Mouse (Mus musculus) forebrain, embryonic 14.5 days (tissue): ENCODE results near the gene Fam71b. TPM values are rescaled to one million over a fixed set of nuclear protein-coding genes. Genes with fewer than 3 reads are reported as not detected.
A peak's percentile ranks its signal among the peaks of the same experiment; 100 is the strongest.

Experiments
- ATAC-seq: fragments of 200-750 bp; cut with Nextera tagmentation; 2 replicates; pipeline ENCODE4 v1.8.0; 2017; ENCODE audit warnings: mild to moderate bottlenecking, moderate library complexity
- DNase-seq: peaks from one replicate; pipeline ENCODE4 v3.0.0-alpha.2; 2015; ENCODE audit warnings: low spot score
- H3K27ac ChIP-seq: fragments of 300-500 bp; sonication (generic); 2 replicates; pipeline ENCODE4 v1.5.1; 2014; ENCODE audit warnings: low read depth, mild to moderate bottlenecking, control low read depth, low read length, moderate library complexity
- H3K27me3 ChIP-seq: fragments of 300-500 bp; sonication (generic); replicated peaks from 2 replicates; pipeline ENCODE4 v1.6.1; 2014; ENCODE audit warnings: low read length, control low read depth, mixed read lengths; ENCODE audit not compliant: control insufficient read depth, insufficient read depth
- H3K36me3 ChIP-seq: fragments of 300-500 bp; sonication (generic); 2 replicates; pipeline ENCODE4 v1.6.1; 2014; ENCODE audit warnings: low read length, control low read depth; ENCODE audit not compliant: control insufficient read depth, insufficient read depth
- H3K4me1 ChIP-seq: fragments of 300-500 bp; sonication (generic); 2 replicates; pipeline ENCODE4 v1.6.1; 2014; ENCODE audit warnings: antibody characterized with exemption, low read length, control low read depth; ENCODE audit not compliant: control insufficient read depth, insufficient read depth
- H3K4me2 ChIP-seq: fragments of 300-500 bp; sonication (generic); 2 replicates; pipeline ENCODE4 v1.6.1; 2014; ENCODE audit warnings: mild to moderate bottlenecking, control low read depth, low read length
- H3K4me3 ChIP-seq: fragments of 300-500 bp; sonication (generic); 2 replicates; pipeline ENCODE4 v1.5.1; 2014; ENCODE audit warnings: low read depth, low read length, control low read depth
- H3K9ac ChIP-seq: fragments of 300-500 bp; sonication (generic); 2 replicates; pipeline ENCODE4 v1.6.1; 2014; ENCODE audit warnings: mild to moderate bottlenecking, low read length, control low read depth, moderate library complexity
- H3K9me3 ChIP-seq: fragments of 300-500 bp; sonication (generic); replicated peaks from 2 replicates; pipeline ENCODE4 v1.6.1; 2016; ENCODE audit warnings: low read length, control low read depth, mixed read lengths; ENCODE audit not compliant: control insufficient read depth
- WGBS: fragments of 180-500 bp; shearing (Covaris S2); extraction: QIAGEN DNeasy Blood & Tissue Kit; methylation state at CpG from one replicate; pipeline ENCODE4 v1.1.7; 2014; 5-methylcytosine and 5-hydroxymethylcytosine counted together
- polyA plus RNA-seq: library from polyadenylated mRNA; unstranded; fragments of >200 nt; fragmentation: Nextera tagmentation; extraction: Ambion mirVana; gene quantifications from 2 replicates; pipeline ENCODE4 v1.2.1, GENCODE M21; 2014

Gene Fam71b
- polyA plus RNA-seq, 1 experiment from 2014 or later = not detected

- Histone ChIP-seq H3K4me3 (no peak overlapping the region), H3K27ac (no peak overlapping the region), H3K4me2 (no peak overlapping the region), H3K9me3 (no peaks in the 10 kb centered on the region), H3K9ac (no peak overlapping the region), H3K36me3 (no peaks in the 10 kb centered on the region), H3K4me1 (no peaks in the 10 kb centered on the region), H3K27me3 (no peaks in the 10 kb centered on the region)
- ATAC-seq (peak; percentile 93), DNase-seq (peak; percentile 91)
- WGBS = 19% methylated on average over 3 of the region's 3 CpGs
These were observed 34.8 kb downstream of the Fam71b start for GRCm38 (mm10) chr11:46431129-46431528.

DNA sequence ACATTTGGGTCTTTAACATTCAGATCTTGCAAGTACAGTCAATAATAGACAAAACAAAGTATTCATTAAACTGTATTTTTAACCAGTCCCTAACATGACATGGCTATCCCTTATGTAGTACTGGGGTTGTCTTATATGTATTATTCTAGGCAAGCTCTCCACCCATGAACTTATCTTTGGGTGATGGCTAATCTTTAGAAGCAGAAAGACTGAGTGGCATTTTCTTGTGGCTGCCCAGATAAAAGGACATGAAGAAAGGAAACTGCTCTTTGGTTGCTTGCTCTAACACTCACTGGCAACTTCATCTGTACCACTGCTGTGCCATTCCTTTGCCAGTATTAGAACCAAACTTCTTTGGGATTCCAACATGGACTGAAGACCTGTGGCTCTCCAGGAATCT, 39.0 kb downstream of the Fam71b start:
- Histone ChIP-seq H3K27ac (no peak overlapping the region), H3K4me2 (no peak overlapping the region), H3K9me3 (no peaks in the 10 kb centered on the region), H3K4me1 (peaks cover 4% of the 10 kb centered on the region; the same call in 1 of the 2 replicates), H3K9ac (no peak overlapping the region), H3K4me3 (no peak overlapping the region), H3K27me3 (no peaks in the 10 kb centered on the region), H3K36me3 (peaks cover 6% of the 10 kb centered on the region)
- no peak for DNase-seq
- ATAC-seq = no peak

DNA sequence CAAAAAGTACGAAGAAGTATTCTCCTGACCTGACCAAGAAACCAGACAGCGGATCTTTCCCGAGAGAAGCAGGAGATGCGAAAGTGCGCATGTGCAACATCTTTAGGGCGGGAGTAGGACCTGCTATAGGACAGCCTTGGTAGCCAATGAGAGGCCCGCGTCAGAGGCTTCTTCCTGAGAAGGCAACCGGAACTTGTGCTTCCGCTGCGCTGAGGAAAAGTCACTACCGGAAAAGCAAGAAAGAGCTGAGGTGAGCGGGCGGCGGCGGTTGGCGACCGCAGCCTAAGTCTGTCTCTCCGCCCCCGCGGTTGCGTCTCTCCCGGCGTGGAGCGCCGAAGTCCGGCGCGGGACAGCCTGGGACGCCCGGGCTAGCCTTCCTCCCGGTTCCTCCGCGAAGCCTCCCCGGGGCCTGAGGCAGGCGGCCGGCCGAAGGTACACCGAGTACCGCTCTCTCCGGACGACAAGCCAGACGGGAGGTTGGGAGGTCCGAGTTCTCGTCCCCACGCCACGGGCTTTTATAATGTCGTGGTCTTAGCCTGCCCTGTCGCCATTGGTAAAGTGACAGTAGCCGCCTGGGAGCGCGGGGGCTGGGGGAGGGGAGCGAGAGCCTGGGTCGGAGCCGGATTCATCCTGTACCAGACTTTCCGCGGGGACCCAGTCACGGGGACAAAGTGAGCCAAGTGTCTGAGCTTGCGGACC, 40.5 kb downstream of the Fam71b start, which contains the start of gene Med7:
Gene Med7 (plus strand): TSS at position 166 of the 699 bp plus-strand sequence.
- Histone ChIP-seq H3K9ac (peak within 1 kb of the TSS; percentile 84), H3K9me3 (no peaks in the 10 kb centered on the region), H3K36me3 (peaks cover 18% of the 10 kb centered on the region), H3K27ac (peak within 1 kb of the TSS; percentile 79), H3K4me2 (peak within 1 kb of the TSS; percentile 82), H3K4me1 (peaks cover 4% of the 10 kb centered on the region; the same call in 1 of the 2 replicates), H3K27me3 (no peaks in the 10 kb centered on the region), H3K4me3 (peak within 1 kb of the TSS; percentile 98)
- WGBS = under 1% methylated on average over 45 of the region's 59 CpGs
- peak; percentile 99 for ATAC-seq
- DNase-seq = peak; percentile 99

GRCm38 (mm10) chr11:46437459-46438000, 41.2 kb downstream of the Fam71b start:
- H3K4me3 ChIP-seq = peak overlapping the region; percentile 98
- no peak overlapping the region for H3K27ac ChIP-seq
- no peaks in the 10 kb centered on the region for H3K9me3 ChIP-seq
- H3K36me3 ChIP-seq = peaks cover 20% of the 10 kb centered on the region
- ATAC-seq (no peak; the same call in 1 of the 2 replicates), DNase-seq (peak; percentile 42)
- no peaks in the 10 kb centered on the region for H3K27me3 ChIP-seq
- peaks cover 4% of the 10 kb centered on the region; the same call in 1 of the 2 replicates for H3K4me1 ChIP-seq
- peak overlapping the region; percentile 82 for H3K4me2 ChIP-seq
- 2% methylated on average over 23 of the region's 23 CpGs for WGBS
- peak overlapping the region; percentile 84 for H3K9ac ChIP-seq

DNA sequence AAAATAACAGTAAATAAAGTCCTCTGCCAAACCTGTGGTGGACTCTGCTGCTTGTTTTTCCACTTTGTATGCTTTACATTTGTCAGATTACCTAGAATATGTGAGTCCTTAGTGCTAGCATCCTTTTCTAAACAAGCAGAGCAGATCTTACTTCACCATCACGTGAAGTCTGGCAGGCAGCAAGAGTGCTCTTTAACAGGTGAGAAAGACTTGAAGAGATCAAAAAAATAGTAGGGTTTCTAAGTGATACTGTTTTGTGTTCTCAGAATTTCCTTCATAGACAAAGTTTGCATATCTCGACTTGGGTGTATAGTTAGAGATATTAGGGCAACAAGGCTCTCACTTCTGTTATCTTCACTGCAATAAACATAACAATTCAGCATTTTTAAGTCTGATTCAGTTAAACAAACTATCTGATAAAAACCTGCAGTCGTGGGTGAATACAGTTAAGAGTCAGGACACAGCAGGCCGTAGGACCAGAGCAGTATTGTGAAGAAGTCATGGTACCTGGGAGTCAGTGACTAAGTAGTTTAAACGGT, 42.7 kb downstream of the Fam71b start:
- 95% methylated on average over 5 of the region's 5 CpGs for WGBS
- Histone ChIP-seq H3K4me3 (no peak overlapping the region), H3K4me1 (peaks cover 4% of the 10 kb centered on the region; the same call in 1 of the 2 replicates), H3K27me3 (no peaks in the 10 kb centered on the region), H3K36me3 (peaks cover 26% of the 10 kb centered on the region), H3K4me2 (no peak overlapping the region), H3K27ac (no peak overlapping the region), H3K9me3 (no peaks in the 10 kb centered on the region), H3K9ac (no peak overlapping the region)
- ATAC-seq (no peak), DNase-seq (no peak)

GRCm38 (mm10) chr11:46441774-46442173, 45.4 kb downstream of the Fam71b start:
- Histone ChIP-seq H3K9ac (no peak overlapping the region), H3K36me3 (peaks cover 29% of the 10 kb centered on the region), H3K9me3 (no peaks in the 10 kb centered on the region), H3K4me1 (peaks cover 4% of the 10 kb centered on the region; the same call in 1 of the 2 replicates), H3K4me3 (no peak overlapping the region), H3K27ac (no peak overlapping the region), H3K27me3 (no peaks in the 10 kb centered on the region), H3K4me2 (no peak overlapping the region)
- WGBS = 98% methylated on average over 1 of the region's 1 CpGs
- no peak for ATAC-seq
- DNase-seq = no peak

- Histone ChIP-seq H3K4me1 (no peaks in the 10 kb centered on the region), H3K4me2 (no peak overlapping the region), H3K9ac (no peak overlapping the region), H3K27me3 (no peaks in the 10 kb centered on the region), H3K27ac (no peak overlapping the region), H3K9me3 (no peaks in the 10 kb centered on the region), H3K4me3 (no peak overlapping the region), H3K36me3 (peaks cover 29% of the 10 kb centered on the region)
- 90% methylated on average over 1 of the region's 1 CpGs for WGBS
- ATAC-seq (no peak), DNase-seq (no peak)
These were observed 46.8 kb downstream of the Fam71b start for GRCm38 (mm10) chr11:46443152-46443551.

GRCm38 (mm10) chr11:46443979-46444378, 47.6 kb downstream of the Fam71b start:
- no peak overlapping the region for H3K27ac ChIP-seq
- H3K9me3 ChIP-seq = no peaks in the 10 kb centered on the region
- ATAC-seq (no peak), DNase-seq (no peak)
- H3K4me1 ChIP-seq = no peaks in the 10 kb centered on the region
- WGBS = 89% methylated on average over 5 of the region's 5 CpGs
- H3K4me3 ChIP-seq = no peak overlapping the region
- H3K9ac ChIP-seq = no peak overlapping the region
- no peak overlapping the region for H3K4me2 ChIP-seq
- peaks cover 29% of the 10 kb centered on the region for H3K36me3 ChIP-seq
- no peaks in the 10 kb centered on the region for H3K27me3 ChIP-seq

DNA sequence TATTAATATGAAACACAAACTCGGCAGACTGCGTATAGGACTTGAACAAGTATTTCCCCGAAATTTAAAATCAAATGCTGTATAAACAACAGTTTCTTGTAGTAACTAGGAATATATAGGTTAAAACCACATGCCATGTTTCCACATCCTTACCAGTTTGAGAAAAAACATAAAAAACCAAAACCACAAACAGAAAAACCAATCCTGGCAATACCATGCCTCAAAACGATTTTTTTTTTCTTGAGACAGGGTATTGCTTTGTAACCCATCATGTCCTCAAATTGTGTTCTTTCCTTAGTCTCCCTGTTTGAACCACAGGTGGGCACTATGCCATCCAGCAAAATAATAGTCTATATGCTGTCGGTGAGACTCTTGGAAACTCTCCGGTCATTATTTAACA, 49.8 kb downstream of the Fam71b start:
- Histone ChIP-seq H3K4me2 (no peak overlapping the region), H3K27me3 (no peaks in the 10 kb centered on the region), H3K36me3 (peaks cover 16% of the 10 kb centered on the region), H3K27ac (no peak overlapping the region), H3K9ac (no peak overlapping the region), H3K9me3 (no peaks in the 10 kb centered on the region), H3K4me3 (no peak overlapping the region), H3K4me1 (no peaks in the 10 kb centered on the region)
- DNase-seq = no peak
- WGBS = 92% methylated on average over 6 of the region's 6 CpGs
- no peak for ATAC-seq
